Mouse (Mus musculus) E14TG2a.4 (cell line): Measurements from ENCODE around the gene Kctd17.

Experiments
- H3K27me3 ChIP-seq: 2 replicates; pipeline ENCODE4 v1.6.1; 2014; ENCODE audit warnings: low read length, control low read depth; ENCODE audit not compliant: insufficient read depth
- H3K36me3 ChIP-seq: 2 replicates; pipeline ENCODE4 v1.6.1; 2014; ENCODE audit warnings: low read length, control low read depth; ENCODE audit not compliant: insufficient read depth
- H3K4me1 ChIP-seq: replicated peaks from 2 replicates; pipeline ENCODE4 v1.6.1; 2014; ENCODE audit warnings: low read depth, low read length, control low read depth
- H3K4me3 ChIP-seq: replicated peaks from 2 replicates; pipeline ENCODE4 v1.5.1; 2014; ENCODE audit warnings: mild to moderate bottlenecking, low read length
- H3K9me3 ChIP-seq: 2 replicates; pipeline ENCODE4 v1.6.1; 2014; ENCODE audit warnings: low read length, control low read depth
- CTCF ChIP-seq: conservative IDR thresholded peaks from 2 replicates; pipeline ENCODE4 v1.5.1; 2014; ENCODE audit warnings: low read length
- NANOG ChIP-seq: IDR thresholded peaks from 2 replicates; pipeline ENCODE4 v1.6.1; 2014; ENCODE audit warnings: borderline replicate concordance, low read length, mixed read lengths
- POU5F1 ChIP-seq: IDR thresholded peaks from 2 replicates; pipeline ENCODE4 v1.6.1; 2014; ENCODE audit warnings: low read length, borderline replicate concordance

The Kctd17 gene

GRCm38 (mm10) chr15:78436380-78437192 lies 8.2 kb downstream of the Kctd17 start:
- TF ChIP-seq POU5F1 (no peak), CTCF (no peak), NANOG (no peak)
- Histone ChIP-seq H3K4me1 (peaks cover 83% of the 10 kb centered on the region), H3K27me3 (peaks cover 15% of the 10 kb centered on the region; the same call in 1 of the 2 replicates), H3K4me3 (peak overlapping the region; percentile 72), H3K9me3 (no peaks in the 10 kb centered on the region), H3K36me3 (peaks cover 43% of the 10 kb centered on the region)

GRCm38 (mm10) chr15:78437237-78438017 lies 9.1 kb downstream of the Kctd17 start:
- Histone ChIP-seq H3K4me1 (peaks cover 81% of the 10 kb centered on the region), H3K4me3 (peak overlapping the region; percentile 72), H3K9me3 (no peaks in the 10 kb centered on the region), H3K36me3 (peaks cover 35% of the 10 kb centered on the region), H3K27me3 (peaks cover 15% of the 10 kb centered on the region; the same call in 1 of the 2 replicates)
- TF ChIP-seq NANOG = no peak
- no peak for TF ChIP-seq POU5F1
- TF ChIP-seq CTCF = no peak

- peak overlapping the region; percentile 72 for H3K4me3 ChIP-seq
- peaks cover 32% of the 10 kb centered on the region for H3K36me3 ChIP-seq
- H3K27me3 ChIP-seq = peaks cover 15% of the 10 kb centered on the region; the same call in 1 of the 2 replicates
- peaks cover 78% of the 10 kb centered on the region for H3K4me1 ChIP-seq
- no peaks in the 10 kb centered on the region for H3K9me3 ChIP-seq
- TF ChIP-seq CTCF (no peak), POU5F1 (no peak), NANOG (no peak)
Observed at GRCm38 (mm10) chr15:78438018-78438394, 9.6 kb downstream of the Kctd17 start.

- TF ChIP-seq POU5F1 = no peak
- no peak for TF ChIP-seq NANOG
- no peak for TF ChIP-seq CTCF
- H3K27me3 ChIP-seq = peaks cover 18% of the 10 kb centered on the region; the same call in 1 of the 2 replicates
- H3K36me3 ChIP-seq = peaks cover 27% of the 10 kb centered on the region
- H3K4me3 ChIP-seq = peak overlapping the region; percentile 72; the same call in 1 of the 2 replicates
- no peaks in the 10 kb centered on the region for H3K9me3 ChIP-seq
- peaks cover 73% of the 10 kb centered on the region for H3K4me1 ChIP-seq
Observed at GRCm38 (mm10) chr15:78438505-78438904, 10.1 kb downstream of the Kctd17 start.

- H3K4me3 ChIP-seq = peak overlapping the region; percentile 72; the same call in 1 of the 2 replicates
- TF ChIP-seq POU5F1 (no peak), NANOG (no peak), CTCF (no peak)
- peaks cover 69% of the 10 kb centered on the region for H3K4me1 ChIP-seq
- peaks cover 23% of the 10 kb centered on the region for H3K27me3 ChIP-seq
- peaks cover 23% of the 10 kb centered on the region for H3K36me3 ChIP-seq
- no peaks in the 10 kb centered on the region for H3K9me3 ChIP-seq
Observed at GRCm38 (mm10) chr15:78438973-78439372, 10.6 kb downstream of the Kctd17 start.

GRCm38 (mm10) chr15:78442231-78442630 lies 13.9 kb downstream of the Kctd17 start:
- Histone ChIP-seq H3K4me1 (peaks cover 41% of the 10 kb centered on the region), H3K36me3 (0 out of 2 replicates have a peak, but pooled peaks cover 4% of the 10 kb centered on the region), H3K9me3 (no peaks in the 10 kb centered on the region), H3K4me3 (0 out of 2 replicates have a peak overlapping the region, but pooled peaks have one; percentile 3), H3K27me3 (peaks cover 24% of the 10 kb centered on the region)
- TF ChIP-seq POU5F1 = no peak
- TF ChIP-seq NANOG = no peak
- no peak for TF ChIP-seq CTCF

GRCm38 (mm10) chr15:78443857-78444256 lies 15.5 kb downstream of the Kctd17 start:
- H3K4me1 ChIP-seq = peaks cover 37% of the 10 kb centered on the region
- TF ChIP-seq NANOG = no peak
- peaks cover 24% of the 10 kb centered on the region for H3K27me3 ChIP-seq
- no peak overlapping the region for H3K4me3 ChIP-seq
- H3K36me3 ChIP-seq = 0 out of 2 replicates have a peak, but pooled peaks cover 4% of the 10 kb centered on the region
- no peaks in the 10 kb centered on the region for H3K9me3 ChIP-seq

- peaks cover 18% of the 10 kb centered on the region for H3K27me3 ChIP-seq
- H3K4me3 ChIP-seq = no peak overlapping the region
- no peak for TF ChIP-seq CTCF
- TF ChIP-seq POU5F1 = no peak
- TF ChIP-seq NANOG = no peak
- H3K9me3 ChIP-seq = no peaks in the 10 kb centered on the region
- H3K36me3 ChIP-seq = no peaks in the 10 kb centered on the region
- H3K4me1 ChIP-seq = peaks cover 52% of the 10 kb centered on the region
Observed at GRCm38 (mm10) chr15:78447121-78447520, 18.8 kb downstream of the Kctd17 start.
